Mouse (Mus musculus) CH12.LX (cell line): ENCODE results near the gene 1700122O11Rik. TPM values are rescaled to one million over a fixed set of nuclear protein-coding genes. Genes with fewer than 3 reads are reported as not detected.

Experiments used
- DNase-seq: peaks from one replicate; pipeline ENCODE4 v3.0.0-alpha.2; 2013; ENCODE audit errors: extremely low read depth
- H3K27ac ChIP-seq: 2 replicates; pipeline ENCODE4 v1.5.1; 2012; ENCODE audit warnings: low read depth, mild to moderate bottlenecking, control low read depth, moderate library complexity; ENCODE audit not compliant: insufficient read depth
- H3K27me3 ChIP-seq: replicated peaks from 2 replicates; pipeline ENCODE3; 2012; ENCODE audit warnings: inconsistent platforms
- H3K36me3 ChIP-seq, 2 experiments: replicated peaks in 1 of 2; 2 replicates each; pipeline versions ENCODE3 to v1.6.1; 2012; ENCODE audit warnings: inconsistent platforms in 1 of 2, low read length in 1 of 2, mild to moderate bottlenecking in 1 of 2, mixed read lengths in 1 of 2, moderate library complexity in 1 of 2; ENCODE audit not compliant: control insufficient read depth in 1 of 2, insufficient read depth in 1 of 2
- H3K4me1 ChIP-seq, 2 experiments: 2 replicates each; pipeline ENCODE4 v1.6.1; 2012; ENCODE audit warnings: inconsistent platforms in 1 of 2, moderate library complexity in 1 of 2; ENCODE audit not compliant: insufficient read depth in 2 of 2, control insufficient read depth in 1 of 2
- H3K4me2 ChIP-seq: 2 replicates; pipeline ENCODE4 v1.6.1; 2012; ENCODE audit warnings: low read depth, mild to moderate bottlenecking, control low read depth; ENCODE audit not compliant: poor library complexity, insufficient read depth, severe bottlenecking
- H3K4me3 ChIP-seq, 3 experiments: fragments of 150-350 bp in 1 of 3; sonication (generic) in 1 of 3; replicated peaks in 1 of 3; 2 replicates each; pipeline versions ENCODE3 to v1.5.1; 2011 to 2012; ENCODE audit warnings: low read depth in 2 of 3, low read length in 2 of 3, mild to moderate bottlenecking in 2 of 3, moderate library complexity in 2 of 3, control low read depth in 1 of 3, improper control_type of control experiment in 1 of 3, inconsistent platforms in 1 of 3, mixed read lengths in 1 of 3; ENCODE audit not compliant: poor library complexity in 1 of 3
- H3K79me2 ChIP-seq: replicated peaks from 2 replicates; pipeline ENCODE4 v1.6.1; 2012; ENCODE audit warnings: mild to moderate bottlenecking, moderate library complexity; ENCODE audit not compliant: control insufficient read depth, poor library complexity, insufficient read depth, severe bottlenecking; ENCODE audit errors: extremely low read depth
- H3K9ac ChIP-seq: 2 replicates; pipeline ENCODE4 v1.6.1; 2012; ENCODE audit warnings: low read depth, mild to moderate bottlenecking, control low read depth, moderate library complexity; ENCODE audit not compliant: insufficient read depth
- H3K9me3 ChIP-seq: replicated peaks from 2 replicates; pipeline ENCODE3; 2012; ENCODE audit warnings: low read length, inconsistent platforms, mixed read lengths
- BHLHE40 ChIP-seq: IDR thresholded peaks from 2 replicates; pipeline ENCODE4 v1.6.1; 2011; ENCODE audit warnings: mild to moderate bottlenecking, low read depth, low read length, improper control_type of control experiment
- CHD1 ChIP-seq: IDR thresholded peaks from 2 replicates; pipeline ENCODE4 v1.6.1; 2012; ENCODE audit warnings: low read depth, low read length, improper control_type of control experiment, inconsistent platforms
- CHD2 ChIP-seq: IDR thresholded peaks from 2 replicates; pipeline ENCODE4 v1.6.1; 2011; ENCODE audit warnings: low read length, improper control_type of control experiment
- CTCF ChIP-seq, 2 experiments: IDR thresholded peaks in 1 of 2; conservative IDR thresholded peaks in 1 of 2; 2 replicates each; pipeline ENCODE4 v1.5.1; 2011 to 2012; ENCODE audit warnings: low read depth in 2 of 2, low read length in 2 of 2, improper control_type of control experiment in 1 of 2, inconsistent platforms in 1 of 2, mild to moderate bottlenecking in 1 of 2, moderate library complexity in 1 of 2
- ELF1 ChIP-seq: IDR thresholded peaks from 2 replicates; pipeline ENCODE4 v1.6.1; 2014; ENCODE audit warnings: low read depth, mild to moderate bottlenecking, inconsistent platforms, low read length, improper control_type of control experiment
- EP300 ChIP-seq: IDR thresholded peaks from 2 replicates; pipeline ENCODE4 v1.6.1; 2011; ENCODE audit warnings: low read length, improper control_type of control experiment
- GABPA ChIP-seq: IDR thresholded peaks from 2 replicates; pipeline ENCODE4 v1.6.1; 2012; ENCODE audit warnings: low read depth, low read length, improper control_type of control experiment, inconsistent platforms; ENCODE audit not compliant: insufficient replicate concordance
- IRF4 ChIP-seq: IDR thresholded peaks from 2 replicates; pipeline ENCODE4 v1.6.1; 2014; ENCODE audit warnings: low read depth, mild to moderate bottlenecking, inconsistent platforms, low read length, improper control_type of control experiment
- JUN ChIP-seq: IDR thresholded peaks from 2 replicates; pipeline ENCODE4 v1.6.1; 2011; ENCODE audit warnings: low read depth, mild to moderate bottlenecking, low read length, improper control_type of control experiment, moderate library complexity; ENCODE audit not compliant: insufficient read depth
- JUND ChIP-seq: conservative IDR thresholded peaks from 2 replicates; pipeline ENCODE4 v1.6.1; 2011; ENCODE audit warnings: low read depth, low read length, improper control_type of control experiment
- KAT2A ChIP-seq: IDR thresholded peaks from 2 replicates; pipeline ENCODE4 v1.6.1; 2012; ENCODE audit warnings: low read length, improper control_type of control experiment, inconsistent platforms; ENCODE audit not compliant: insufficient replicate concordance
- MAFK ChIP-seq: IDR thresholded peaks from 2 replicates; pipeline ENCODE4 v1.6.1; 2011; ENCODE audit warnings: low read length, improper control_type of control experiment; ENCODE audit not compliant: insufficient replicate concordance
- MAX ChIP-seq: IDR thresholded peaks from 2 replicates; pipeline ENCODE4 v1.6.1; 2011; ENCODE audit warnings: low read length, improper control_type of control experiment
- MAZ ChIP-seq: IDR thresholded peaks from 2 replicates; pipeline ENCODE4 v1.6.1; 2012; ENCODE audit warnings: low read depth, mild to moderate bottlenecking, inconsistent platforms, low read length, improper control_type of control experiment, moderate library complexity
- MEF2A ChIP-seq: IDR thresholded peaks from 2 replicates; pipeline ENCODE4 v1.6.1; 2014; ENCODE audit warnings: low read depth, mild to moderate bottlenecking, inconsistent platforms, low read length, improper control_type of control experiment, borderline replicate concordance
- MXI1 ChIP-seq: IDR thresholded peaks from 2 replicates; pipeline ENCODE4 v1.6.1; 2011; ENCODE audit warnings: mild to moderate bottlenecking, low read depth, low read length, improper control_type of control experiment
- MYC ChIP-seq: IDR thresholded peaks from 2 replicates; pipeline ENCODE4 v1.6.1; 2011; ENCODE audit warnings: low read depth, mild to moderate bottlenecking, improper control_type of control experiment, low read length
- NRF1 ChIP-seq: IDR thresholded peaks from 2 replicates; pipeline ENCODE4 v1.6.1; 2014; ENCODE audit warnings: low read depth, mild to moderate bottlenecking, inconsistent platforms, low read length, improper control_type of control experiment, moderate library complexity
- PAX5 ChIP-seq: IDR thresholded peaks from 2 replicates; pipeline ENCODE4 v1.6.1; 2012; ENCODE audit warnings: low read length, inconsistent platforms, mixed read lengths
- POLR2A ChIP-seq: IDR thresholded peaks from 2 replicates; pipeline ENCODE4 v1.6.1; 2011; ENCODE audit warnings: low read depth, mild to moderate bottlenecking, improper control_type of control experiment, low read length
- POLR2AphosphoS2 ChIP-seq: IDR thresholded peaks from 2 replicates; pipeline ENCODE4 v1.6.1; 2011; ENCODE audit warnings: low read depth, low read length, improper control_type of control experiment
- RAD21 ChIP-seq: IDR thresholded peaks from 2 replicates; pipeline ENCODE4 v1.6.1; 2011; ENCODE audit warnings: low read depth, mild to moderate bottlenecking, low read length, improper control_type of control experiment, moderate library complexity
- RCOR1 ChIP-seq: conservative IDR thresholded peaks from 2 replicates; pipeline ENCODE4 v1.6.1; 2012; ENCODE audit warnings: low read depth, mild to moderate bottlenecking, inconsistent platforms, low read length, improper control_type of control experiment
- SIN3A ChIP-seq: IDR thresholded peaks from 2 replicates; pipeline ENCODE4 v1.6.1; 2012; ENCODE audit warnings: low read length, improper control_type of control experiment, inconsistent platforms
- SMC3 ChIP-seq: IDR thresholded peaks from 2 replicates; pipeline ENCODE4 v1.6.1; 2011; ENCODE audit warnings: low read depth, low read length, improper control_type of control experiment
- TBP ChIP-seq: conservative IDR thresholded peaks from 2 replicates; pipeline ENCODE4 v1.6.1; 2011; ENCODE audit warnings: low read depth, low read length, improper control_type of control experiment
- TCF12 ChIP-seq: IDR thresholded peaks from 2 replicates; pipeline ENCODE4 v1.6.1; 2014; ENCODE audit warnings: low read depth, mild to moderate bottlenecking, inconsistent platforms, low read length, improper control_type of control experiment
- UBTF ChIP-seq: IDR thresholded peaks from 2 replicates; pipeline ENCODE4 v1.6.1; 2012; ENCODE audit warnings: low read depth, mild to moderate bottlenecking, inconsistent platforms, low read length, improper control_type of control experiment, moderate library complexity
- USF2 ChIP-seq: conservative IDR thresholded peaks from 2 replicates; pipeline ENCODE4 v1.6.1; 2011; ENCODE audit warnings: low read depth, low read length, improper control_type of control experiment
- ZC3H11A ChIP-seq: IDR thresholded peaks from 2 replicates; pipeline ENCODE4 v1.6.1; 2012; ENCODE audit warnings: low read depth, mild to moderate bottlenecking, inconsistent platforms, low read length, improper control_type of control experiment
- ZKSCAN1 ChIP-seq: IDR thresholded peaks from 2 replicates; pipeline ENCODE4 v1.6.1; 2012; ENCODE audit warnings: low read depth, inconsistent platforms, low read length, improper control_type of control experiment, borderline replicate concordance
- dilution Hi-C: fragments of 300-500 bp; cut with MboI; formaldehyde crosslinking; loops from 2 replicates; pipeline ENCODE4 v1.14.3; 2020; ENCODE audit warnings: low sequenced_read_pairs; ENCODE audit not compliant: extremely low pct_unique_long_range_greater_than_20kb, extremely low pct_ligation_motif_present
- in situ Hi-C: fragments of 300-500 bp; cut with MboI; formaldehyde crosslinking; loops from 3 replicates; pipeline ENCODE4 v1.14.3; 2019; ENCODE audit warnings: low sequenced_read_pairs, low pct_ligation_motif_present, low pct_unique_long_range_greater_than_20kb, mixed read lengths
- polyA plus RNA-seq: library from polyadenylated mRNA; unstranded; fragments of >175 nt; gene quantifications from 2 replicates; pipeline ENCODE4 v1.2.1, GENCODE M21; 2012; ENCODE audit warnings: low read depth; ENCODE audit not compliant: insufficient read length
- total RNA-seq, 2 experiments: library from RNA; depleted of rRNA; stranded (reverse); fragments of 300-350 nt in 1 of 2; fragments of >200 nt in 1 of 2; gene quantifications; 2 replicates each; pipeline ENCODE4 v1.2.3; 2012 to 2014

1700122O11Rik gene
- total and polyA plus RNA-seq, 3 experiments, result not detected

GRCm38 (mm10) chr17:47990392-47991123 is 47.5 kb downstream of the 1700122O11Rik start:
- Histone ChIP-seq H3K79me2 (no peaks in the 10 kb centered on the region), H3K4me3 (no peak overlapping the region), H3K9ac (no peak overlapping the region), H3K4me1 (peaks cover 6 to 23% of the 10 kb centered on the region in 2 experiments; a peak in 3 of 4 replicates), H3K27ac (no peak overlapping the region), H3K4me2 (no peak overlapping the region), H3K9me3 (no peaks in the 10 kb centered on the region), H3K27me3 (no peaks in the 10 kb centered on the region), H3K36me3 (no peaks in the 10 kb centered on the region)
- in situ Hi-C loops (no loop called here), dilution Hi-C loops (no loop called here)
- no peak for DNase-seq
- TF ChIP-seq RCOR1 (no peak), ELF1 (no peak), MAZ (no peak), MEF2A (no peak), CHD1 (no peak), TCF12 (no peak), MYC (no peak), IRF4 (no peak), RAD21 (no peak), GABPA (no peak), BHLHE40 (no peak), POLR2A (no peak), PAX5 (no peak), MAFK (no peak), ZC3H11A (no peak)

GRCm38 (mm10) chr17:47989951-47990378 is 48.1 kb downstream of the 1700122O11Rik start:
- peak; percentile 71 for DNase-seq
- no peaks in the 10 kb centered on the region for H3K79me2 ChIP-seq
- dilution Hi-C loops (no loop called here), in situ Hi-C loops (no loop called here)
- no peaks in the 10 kb centered on the region for H3K27me3 ChIP-seq
- H3K9me3 ChIP-seq, result no peaks in the 10 kb centered on the region
- no peak overlapping the region for H3K9ac ChIP-seq
- peaks cover 6 to 23% of the 10 kb centered on the region in 2 experiments; a peak in 3 of 4 replicates for H3K4me1 ChIP-seq
- H3K4me3 ChIP-seq, result no peak overlapping the region
- H3K36me3 ChIP-seq, result no peaks in the 10 kb centered on the region
- H3K27ac ChIP-seq, result no peak overlapping the region
- no peak overlapping the region for H3K4me2 ChIP-seq
- no peak for TF ChIP-seq SIN3A
- 0 out of 2 replicates have a peak, but pooled peaks have one; percentile 40 for TF ChIP-seq CHD2
- TF ChIP-seq JUND, result no peak
- no peak for TF ChIP-seq ZC3H11A
- 0 out of 2 replicates have a peak, but pooled peaks have one; percentile 18 for TF ChIP-seq TBP
- no peak for TF ChIP-seq IRF4
- TF ChIP-seq SMC3, result peak; percentile 40
- TF ChIP-seq RCOR1, result no peak
- TF ChIP-seq POLR2AphosphoS2, result no peak
- TF ChIP-seq MXI1, result no peak
- TF ChIP-seq UBTF, result 0 out of 2 replicates have a peak, but pooled peaks have one; percentile 69
- TF ChIP-seq MAZ, result 0 out of 2 replicates have a peak, but pooled peaks have one; percentile 35
- TF ChIP-seq MAFK, result no peak
- TF ChIP-seq RAD21, result peak; percentile 13
- no peak for TF ChIP-seq KAT2A
- no peak for TF ChIP-seq EP300
- TF ChIP-seq NRF1, result no peak
- TF ChIP-seq CTCF (conservative IDR thresholded peaks at IDR 0.05 in 1 of 2, IDR thresholded peaks at IDR 0.05 in 1 of 2; ENCODE audit: low read depth in 2 of 2, low read length in 2 of 2), result peak in 1 of 2 experiments; percentile 41; a peak in 2 of 4 replicates
- TF ChIP-seq MAX, result no peak
- TF ChIP-seq MYC, result no peak
- no peak for TF ChIP-seq USF2
- no peak for TF ChIP-seq ZKSCAN1
- TF ChIP-seq ELF1, result 0 out of 2 replicates have a peak, but pooled peaks have one; percentile 21
- no peak; the same call in 1 of the 2 replicates for TF ChIP-seq BHLHE40
- TF ChIP-seq JUN, result no peak
